Mouse (Mus musculus) bone marrow macrophage, adult 2 months (primary cell): ENCODE measurements around the gene Ldlrap1. TPM values are rescaled to one million over a fixed set of nuclear protein-coding genes. Genes with fewer than 3 reads are reported as not detected.
"Not testable (repeated sequence)": the region's sequence is repeated elsewhere in the genome, so short reads cannot be mapped to it uniquely, and the experiment has no call there.

Experiments used
- H3K27ac ChIP-seq: 2 replicates; pipeline ENCODE4 v1.5.1; 2012; ENCODE audit warnings: low read depth, low read length; ENCODE audit not compliant: insufficient read depth
- H3K4me1 ChIP-seq: 2 replicates; pipeline ENCODE4 v1.6.1; 2012; ENCODE audit warnings: low read length; ENCODE audit not compliant: control insufficient read depth, insufficient read depth
- H3K4me3 ChIP-seq: 2 replicates; pipeline ENCODE4 v1.5.1; 2012; ENCODE audit warnings: mild to moderate bottlenecking, low read length, moderate library complexity; ENCODE audit not compliant: insufficient read depth
- CTCF ChIP-seq: IDR thresholded peaks from 2 replicates; pipeline ENCODE4 v1.5.1; 2012; ENCODE audit warnings: low read depth, mild to moderate bottlenecking, low read length, moderate library complexity
- POLR2A ChIP-seq: IDR thresholded peaks from 2 replicates; pipeline ENCODE4 v1.6.1; 2012; ENCODE audit warnings: mild to moderate bottlenecking, low read depth, low read length, borderline replicate concordance
- polyA plus RNA-seq: library from polyadenylated mRNA; stranded (reverse); fragments of >200 nt; gene quantifications from 2 replicates; pipeline ENCODE4 v1.2.4, GENCODE M21; 2012; ENCODE audit not compliant: missing spikeins, insufficient read depth, insufficient read length

The Ldlrap1 gene
- polyA plus RNA-seq, 1 experiment: 34.0 TPM

GRCm38 (mm10) chr4:134797621-134798020 is 29.8 kb upstream of the Ldlrap1 start:
- Histone ChIP-seq H3K4me3 (no peak overlapping the region), H3K4me1 (peaks cover 3% of the 10 kb centered on the region), H3K27ac (no peak overlapping the region)
- TF ChIP-seq POLR2A (no peak), CTCF (no peak)

- peaks cover 3% of the 10 kb centered on the region for H3K4me1 ChIP-seq
- H3K27ac ChIP-seq: no peak overlapping the region
- H3K4me3 ChIP-seq: no peak overlapping the region
- TF ChIP-seq CTCF: no peak
Observed at GRCm38 (mm10) chr4:134796581-134797361, 28.9 kb upstream of the Ldlrap1 start.

- TF ChIP-seq CTCF (no peak), POLR2A (no peak)
- peaks cover 3% of the 10 kb centered on the region for H3K4me1 ChIP-seq
- no peak overlapping the region for H3K27ac ChIP-seq
- H3K4me3 ChIP-seq: no peak overlapping the region
Observed at GRCm38 (mm10) chr4:134795819-134796485, 28.1 kb upstream of the Ldlrap1 start.

GRCm38 (mm10) chr4:134794959-134795358 is 27.1 kb upstream of the Ldlrap1 start:
- H3K27ac ChIP-seq, H3K4me1 ChIP-seq, H3K4me3 ChIP-seq: not testable (repeated sequence)

- TF ChIP-seq POLR2A: no peak
- peak; percentile 72; the same call in 1 of the 2 replicates for TF ChIP-seq CTCF
- Histone ChIP-seq H3K27ac (no peak overlapping the region), H3K4me1 (peaks cover 3% of the 10 kb centered on the region), H3K4me3 (no peak overlapping the region)
Observed at GRCm38 (mm10) chr4:134793213-134793956, 25.6 kb upstream of the Ldlrap1 start.

GRCm38 (mm10) chr4:134791731-134792130 is 23.9 kb upstream of the Ldlrap1 start:
- TF ChIP-seq CTCF (no peak), POLR2A (no peak)
- peaks cover 2% of the 10 kb centered on the region for H3K4me1 ChIP-seq
- no peak overlapping the region for H3K4me3 ChIP-seq
- H3K27ac ChIP-seq: no peak overlapping the region

GRCm38 (mm10) chr4:134786946-134787345 is 19.1 kb upstream of the Ldlrap1 start:
- TF ChIP-seq POLR2A: no peak
- no peak for TF ChIP-seq CTCF
- Histone ChIP-seq H3K27ac (no peak overlapping the region), H3K4me1 (peaks cover 2% of the 10 kb centered on the region; the same call in 1 of the 2 replicates), H3K4me3 (no peak overlapping the region)

GRCm38 (mm10) chr4:134784701-134785100 is 16.9 kb upstream of the Ldlrap1 start:
- Histone ChIP-seq H3K27ac (no peak overlapping the region), H3K4me3 (no peak overlapping the region), H3K4me1 (peaks cover 9% of the 10 kb centered on the region)
- TF ChIP-seq CTCF: no peak
- TF ChIP-seq POLR2A: no peak

- Histone ChIP-seq H3K4me1 (peaks cover 15% of the 10 kb centered on the region), H3K27ac (peak overlapping the region; percentile 31; the same call in 1 of the 2 replicates), H3K4me3 (no peak overlapping the region)
- TF ChIP-seq CTCF (no peak), POLR2A (no peak)
Observed at GRCm38 (mm10) chr4:134779136-134779934, 11.5 kb upstream of the Ldlrap1 start.

- no peak for TF ChIP-seq CTCF
- TF ChIP-seq POLR2A: no peak
- H3K4me3 ChIP-seq: no peak overlapping the region
- H3K27ac ChIP-seq: no peak overlapping the region
- H3K4me1 ChIP-seq: peaks cover 29% of the 10 kb centered on the region
Observed at GRCm38 (mm10) chr4:134776246-134776645, 8.4 kb upstream of the Ldlrap1 start.
